Mouse (Mus musculus): Measurements from ENCODE around the gene Ndufa8.
A peak's percentile ranks its signal among the peaks of the same experiment; 100 is the strongest.

Ndufa8 gene

GRCm38 (mm10) chr2:36048164-36048563 lies 1.0 kb downstream of the Ndufa8 start:
- no peak for DNase-seq (ENCODE audit: low read depth in 2 of 2, low spot score in 2 of 2)

- no peak for DNase-seq (ENCODE audit: low read depth in 2 of 2, low spot score in 2 of 2)
Measured at GRCm38 (mm10) chr2:36040872-36041271, 8.3 kb downstream of the Ndufa8 start.

DNA sequence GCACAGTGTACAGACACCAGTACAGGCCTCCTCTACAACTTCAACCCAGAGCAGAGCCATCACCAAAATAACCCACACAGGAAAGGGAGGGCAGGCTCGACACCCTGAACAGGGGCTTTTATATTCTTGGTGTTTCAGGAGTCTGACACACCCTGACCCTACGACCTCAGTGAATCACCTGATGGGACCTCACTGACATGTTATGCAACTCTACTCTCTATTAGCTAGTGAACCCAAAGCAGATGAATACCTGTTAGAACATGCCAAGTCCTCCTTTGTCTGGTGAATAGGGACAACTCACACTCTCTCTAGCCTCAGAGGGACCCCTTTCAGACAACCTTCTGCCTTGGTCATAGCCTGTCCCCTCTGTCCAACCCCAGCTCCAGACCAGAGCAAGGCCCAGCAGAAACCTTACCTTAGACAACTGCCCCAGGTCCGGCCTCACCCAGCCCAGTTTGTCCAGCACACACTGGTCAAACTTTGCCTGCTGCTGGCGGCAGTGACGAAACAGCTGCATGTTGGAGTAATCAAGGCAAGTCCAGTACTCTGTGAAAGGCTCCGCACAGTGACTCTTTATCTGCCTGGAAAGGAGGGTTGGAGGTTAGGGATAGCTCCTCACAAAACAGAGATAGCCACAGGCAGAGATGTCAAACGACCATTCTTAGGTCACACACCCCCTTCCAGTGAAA lies 9.8 kb downstream of the Ndufa8 start:
- no peak for DNase-seq (ENCODE audit: low read depth in 2 of 2, low spot score in 2 of 2)

GRCm38 (mm10) chr2:36035413-36036081 lies 13.7 kb downstream of the Ndufa8 start:
- no peak for DNase-seq (ENCODE audit: low read depth in 2 of 2, low spot score in 2 of 2)

DNA sequence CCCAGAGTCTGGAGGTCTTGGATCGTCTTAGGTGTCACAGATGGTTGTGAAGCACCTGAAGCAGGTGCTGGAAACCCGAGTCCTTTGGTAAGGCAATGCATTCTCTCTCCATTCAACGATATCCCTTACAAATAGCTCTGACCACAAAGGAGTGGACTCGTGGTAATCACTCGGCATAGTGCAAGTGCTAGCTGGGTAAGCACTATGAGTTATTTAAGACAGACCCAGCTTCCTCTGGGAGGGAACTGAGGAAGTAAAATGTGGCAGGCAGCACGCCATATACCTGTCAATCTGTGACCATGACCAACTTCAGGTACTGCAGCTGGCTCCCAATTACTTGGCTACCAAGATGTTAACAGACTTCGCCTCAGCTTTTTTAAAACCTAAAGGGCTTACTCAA lies 14.3 kb downstream of the Ndufa8 start:
- DNase-seq (ENCODE audit: low read depth in 2 of 2, low spot score in 2 of 2): no peak

- no peak for DNase-seq (ENCODE audit: low read depth in 2 of 2, low spot score in 2 of 2)
Measured at GRCm38 (mm10) chr2:36033966-36034365, 15.2 kb downstream of the Ndufa8 start.

- no peak for DNase-seq (ENCODE audit: low read depth in 2 of 2, low spot score in 2 of 2)
Measured at GRCm38 (mm10) chr2:36032884-36033283, 16.3 kb downstream of the Ndufa8 start.

DNA sequence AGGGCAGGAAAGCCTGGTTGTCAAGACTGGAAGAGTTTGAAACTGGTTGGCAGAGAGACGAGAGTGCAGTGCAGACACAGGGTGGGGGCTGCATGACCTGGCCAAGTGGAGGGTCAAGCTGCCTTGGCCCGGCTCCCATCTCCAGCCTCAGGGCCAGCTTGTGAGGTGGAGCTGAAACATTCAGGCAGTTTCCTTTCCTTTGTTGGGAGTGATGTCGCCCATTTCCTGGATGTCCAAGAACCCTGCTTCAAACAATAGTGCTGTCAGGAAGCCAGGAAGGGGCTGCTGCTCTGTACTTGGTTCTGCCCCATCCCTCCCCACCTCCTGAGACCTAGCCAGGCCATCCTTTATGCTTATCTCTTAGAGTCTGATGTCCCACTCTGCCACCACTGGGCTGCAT lies 25.9 kb downstream of the Ndufa8 start:
- no peak for DNase-seq (ENCODE audit: low read depth in 2 of 2, low spot score in 2 of 2)

DNA sequence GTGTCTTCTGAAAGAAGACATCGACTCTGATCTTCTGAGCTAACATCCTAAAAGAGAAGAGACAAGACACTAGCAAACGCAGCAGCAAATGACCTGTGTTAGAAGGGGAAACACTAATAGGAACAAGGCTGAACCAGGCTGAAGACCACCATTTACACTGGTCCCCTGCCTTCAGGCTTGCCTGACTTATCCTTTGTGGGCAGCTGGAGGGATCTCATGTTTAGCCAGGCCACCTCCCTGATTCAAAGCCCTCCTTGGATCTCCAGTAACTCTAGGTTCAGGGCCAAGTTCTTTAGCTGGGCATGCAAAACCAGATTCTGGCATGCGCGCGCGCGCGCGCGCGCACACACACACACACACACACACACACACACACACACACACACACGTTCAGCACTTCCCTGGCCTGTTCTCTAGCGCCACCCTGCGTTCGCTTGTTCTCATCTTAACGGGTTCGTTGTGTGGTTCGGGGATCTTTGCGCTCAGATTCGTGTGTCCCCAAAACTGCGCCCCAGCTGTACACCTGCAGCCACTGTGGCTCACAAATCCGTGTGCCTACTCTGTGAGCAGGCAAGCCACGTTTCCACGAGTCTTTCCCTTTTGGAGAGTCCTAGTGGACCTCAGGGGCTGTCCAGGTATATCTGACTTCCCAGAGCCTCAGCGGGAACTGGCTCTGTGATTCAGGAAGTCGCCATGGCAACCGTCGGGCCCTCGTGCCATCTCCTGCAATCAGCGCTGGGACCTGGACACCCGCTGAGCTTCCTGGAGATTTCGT lies 27.6 kb downstream of the Ndufa8 start:
- peak in 1 of 2 experiments; percentile 10 for DNase-seq (ENCODE audit: low read depth in 2 of 2, low spot score in 2 of 2)

DNA sequence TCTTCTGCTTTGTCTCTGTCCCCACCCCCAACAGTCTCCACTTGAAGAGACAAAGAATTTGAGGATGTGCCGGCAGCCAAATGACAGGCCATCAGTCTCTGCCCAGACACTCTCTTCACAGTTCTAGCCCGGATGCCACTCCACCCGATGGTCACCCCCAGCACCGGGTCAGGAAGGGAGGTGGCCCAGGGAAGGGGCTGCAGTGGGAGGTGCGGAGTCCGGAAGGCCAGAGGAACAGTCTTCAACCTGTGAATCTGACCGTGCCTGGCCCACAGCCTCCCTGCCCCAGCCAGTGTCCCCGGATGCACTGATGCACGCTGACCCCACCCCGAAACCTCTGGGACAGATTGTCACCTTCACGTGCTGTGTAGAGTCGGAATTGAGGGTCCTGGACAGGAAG lies 36.2 kb downstream of the Ndufa8 start:
- no peak for DNase-seq (ENCODE audit: low read depth in 2 of 2, low spot score in 2 of 2)

GRCm38 (mm10) chr2:36011331-36011825 lies 37.8 kb downstream of the Ndufa8 start:
- DNase-seq (ENCODE audit: low read depth in 2 of 2, low spot score in 2 of 2): no peak

DNA sequence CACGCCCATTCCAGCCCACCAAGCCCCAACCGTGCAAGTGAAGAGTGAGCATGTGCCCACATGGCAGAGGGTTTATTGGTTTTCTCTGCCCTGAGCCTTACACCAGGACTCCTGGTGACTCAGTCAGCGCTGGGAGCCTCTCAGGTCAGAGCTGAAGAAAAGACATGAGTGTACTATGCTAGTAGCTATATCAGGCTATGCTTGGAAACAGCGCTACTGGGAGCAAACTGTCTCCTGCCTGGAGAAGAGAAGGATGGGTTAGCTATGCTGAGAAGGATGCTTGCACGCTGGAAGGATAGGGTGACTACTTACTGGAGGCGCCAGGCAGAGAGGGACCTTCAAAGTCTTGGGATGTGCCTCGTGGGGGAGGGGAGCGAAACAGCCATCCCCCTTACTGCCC lies 38.6 kb downstream of the Ndufa8 start:
- no peak for DNase-seq (ENCODE audit: low read depth in 2 of 2, low spot score in 2 of 2)

- peak; percentile 16 to 24 for DNase-seq (ENCODE audit: low read depth in 2 of 2, low spot score in 2 of 2)
Measured at GRCm38 (mm10) chr2:36009386-36009785, 39.8 kb downstream of the Ndufa8 start.

DNA sequence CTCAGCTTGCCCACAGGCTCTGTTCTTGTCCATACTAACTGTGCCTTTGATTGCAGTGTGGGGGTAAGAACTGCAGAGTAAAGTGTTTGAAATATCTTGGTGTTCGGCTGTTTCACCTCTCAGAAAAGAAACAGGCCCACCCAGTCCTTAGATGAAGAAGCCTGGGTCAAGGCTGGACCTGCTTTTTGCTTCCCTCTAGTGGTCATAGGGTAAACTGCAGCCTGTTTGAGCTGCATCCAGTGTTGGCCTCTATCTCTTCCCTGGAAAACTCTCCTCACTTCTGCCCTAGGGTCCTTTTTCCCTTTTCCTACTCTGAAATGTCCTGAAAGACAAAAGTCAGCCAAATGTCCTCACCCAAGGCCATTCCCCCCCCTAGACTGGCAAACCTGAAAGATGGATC lies 41.1 kb downstream of the Ndufa8 start:
- DNase-seq (ENCODE audit: low read depth in 2 of 2, low spot score in 2 of 2): peak; percentile 13 to 27

DNA sequence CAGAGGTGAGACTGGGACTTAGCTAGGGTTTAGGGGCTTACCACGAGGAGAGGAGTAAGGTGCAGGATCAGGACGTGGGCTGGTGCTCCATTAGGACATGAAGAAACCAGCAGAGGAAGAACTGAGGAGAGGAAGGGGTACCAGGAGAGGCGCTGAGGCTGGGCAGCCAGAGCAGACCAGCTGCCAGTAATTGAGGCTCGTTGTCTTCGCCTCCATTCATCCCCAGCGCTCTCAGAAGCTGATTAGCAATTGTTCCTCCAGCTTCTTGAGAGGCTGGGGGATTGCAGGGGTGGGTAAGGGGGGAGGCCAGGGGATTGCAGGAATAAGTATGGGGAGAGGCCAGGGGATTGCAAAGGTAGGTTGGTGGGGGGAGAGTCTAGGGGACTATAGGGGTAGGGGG lies 47.0 kb downstream of the Ndufa8 start:
- no peak for DNase-seq (ENCODE audit: low read depth in 2 of 2, low spot score in 2 of 2)

GRCm38 (mm10) chr2:36000390-36000789 lies 48.8 kb downstream of the Ndufa8 start:
- DNase-seq (ENCODE audit: low read depth in 2 of 2, low spot score in 2 of 2): no peak

GRCm38 (mm10) chr2:35999212-35999611 lies 50.0 kb downstream of the Ndufa8 start:
- no peak for DNase-seq (ENCODE audit: low read depth in 2 of 2, low spot score in 2 of 2)

DNA sequence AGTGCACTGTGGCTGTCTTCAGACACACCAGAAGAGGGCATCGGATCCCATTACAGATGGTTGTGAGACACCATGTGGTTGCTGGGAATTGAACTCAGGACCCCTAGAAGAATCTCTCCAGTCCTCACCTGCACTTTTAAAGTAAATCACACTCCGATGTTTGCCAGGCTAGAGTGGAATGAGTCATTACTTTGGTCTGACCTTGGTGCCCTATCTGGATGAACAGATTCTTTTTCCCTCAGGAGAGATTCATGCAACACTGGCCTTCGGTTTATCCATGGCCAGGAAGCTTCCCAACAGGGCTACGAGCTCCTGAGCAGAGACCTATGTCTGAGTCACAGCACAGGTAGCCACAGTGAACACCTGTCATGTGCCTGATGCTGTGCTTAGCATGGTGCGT lies 50.8 kb downstream of the Ndufa8 start:
- DNase-seq (ENCODE audit: low read depth in 2 of 2, low spot score in 2 of 2): no peak

DNA sequence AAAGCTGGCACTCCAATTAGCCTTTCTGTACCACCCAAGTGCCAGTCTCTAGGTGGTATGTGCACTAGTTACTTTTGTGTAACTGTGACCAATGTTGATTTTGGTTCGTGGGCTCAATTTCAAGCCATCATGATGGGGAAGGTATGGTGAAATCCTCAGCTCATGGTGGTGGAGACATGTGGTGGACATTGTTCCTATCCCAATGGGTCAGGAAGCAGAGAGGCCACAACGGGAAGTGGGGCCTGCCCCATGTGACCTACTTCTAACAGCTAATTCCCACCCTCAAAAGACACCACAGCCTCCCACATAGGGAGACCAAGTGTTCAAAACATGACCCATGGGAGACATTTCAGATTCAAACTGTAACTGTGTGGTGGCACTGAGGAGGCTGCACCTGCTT lies 52.5 kb downstream of the Ndufa8 start:
- DNase-seq (ENCODE audit: low read depth in 2 of 2, low spot score in 2 of 2): no peak

DNA sequence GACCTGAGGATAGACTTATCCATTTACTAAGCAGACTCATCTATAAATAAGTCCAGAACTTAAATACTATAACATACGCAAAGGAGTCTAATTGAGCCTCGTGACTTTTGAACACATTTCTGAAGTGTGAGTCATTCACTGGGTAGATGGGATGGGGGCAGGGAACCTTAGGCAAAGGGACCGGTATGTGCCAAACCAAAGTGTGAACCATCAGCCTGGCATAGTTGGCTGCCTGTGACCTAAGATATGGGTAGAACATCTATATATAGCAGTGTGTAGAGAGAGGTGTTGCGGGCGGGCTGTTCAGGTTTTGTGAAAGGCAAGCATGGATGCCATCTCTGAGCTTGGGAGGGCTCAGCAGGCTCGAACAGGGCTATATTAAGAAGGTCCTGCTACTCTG lies 54.9 kb downstream of the Ndufa8 start:
- DNase-seq (ENCODE audit: low read depth in 2 of 2, low spot score in 2 of 2): no peak

- no peak for DNase-seq (ENCODE audit: low read depth in 2 of 2, low spot score in 2 of 2)
Measured at GRCm38 (mm10) chr2:35993481-35993880, 55.7 kb downstream of the Ndufa8 start.

DNA sequence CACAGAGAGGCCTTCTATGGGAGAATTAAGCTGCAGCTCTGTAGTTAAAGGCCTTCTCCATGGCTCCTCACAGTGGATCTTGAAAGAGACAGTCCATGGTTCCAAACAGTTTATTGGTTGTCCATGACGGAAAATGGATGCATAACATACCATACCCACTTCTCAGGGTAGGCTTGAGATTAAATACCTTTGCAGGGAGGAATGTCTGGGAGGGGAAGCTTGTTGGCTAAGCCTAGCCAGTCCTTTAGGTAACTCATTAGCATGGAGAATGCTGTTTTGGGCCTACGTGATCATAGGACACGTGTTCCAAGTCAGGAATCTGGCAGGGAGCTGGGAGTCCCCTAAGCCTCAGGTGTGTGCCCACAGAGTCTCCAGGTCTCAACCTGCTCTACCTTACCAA lies 56.9 kb downstream of the Ndufa8 start:
- DNase-seq (ENCODE audit: low read depth in 2 of 2, low spot score in 2 of 2): no peak

Measured in CD8-positive naive resting alpha-beta T cell, adult 2 months (primary cell).